Mouse (Mus musculus) cerebellum, adult 2 months (tissue): ENCODE measurements at regions not wholly inside any gene's neighbourhood (a gene's known extent, or its start where the extent isn't known, plus 50 kb on each side); places are given as distances from the start of the nearest gene placed in this dataset.
"Not testable (repeated sequence)": the region's sequence is repeated elsewhere in the genome, so short reads cannot be mapped to it uniquely, and the experiment has no call there.

Source experiments
- DNase-seq, 2 experiments: peaks; one replicate each; pipeline ENCODE4 v3.0.0; 2021
- H3K27ac ChIP-seq: fragments of 200-500 bp; 2 replicates; pipeline ENCODE4 v1.5.1; 2012; ENCODE audit warnings: low read length, control low read depth, inconsistent platforms; ENCODE audit not compliant: insufficient read depth
- H3K27me3 ChIP-seq: fragments of 200-500 bp; 2 replicates; pipeline ENCODE4 v1.6.1; 2012; ENCODE audit warnings: inconsistent platforms, mild to moderate bottlenecking, low read length, moderate library complexity; ENCODE audit not compliant: control insufficient read depth, insufficient read depth
- H3K4me1 ChIP-seq: fragments of 200-500 bp; 2 replicates; pipeline ENCODE4 v1.6.1; 2011; ENCODE audit warnings: low read length; ENCODE audit not compliant: control insufficient read depth, insufficient read depth
- H3K4me3 ChIP-seq: fragments of 200-500 bp; replicated peaks from 2 replicates; pipeline ENCODE3; 2011; ENCODE audit warnings: mild to moderate bottlenecking, low read depth, low read length, control low read depth; ENCODE audit not compliant: insufficient read depth
- CTCF ChIP-seq: fragments of 200-500 bp; IDR thresholded peaks from 2 replicates; pipeline ENCODE4 v1.5.1; 2011; ENCODE audit warnings: low read depth, mild to moderate bottlenecking, control low read depth, low read length, moderate library complexity, borderline replicate concordance; ENCODE audit not compliant: insufficient read depth
- POLR2A ChIP-seq: fragments of 200-500 bp; IDR thresholded peaks from 2 replicates; pipeline ENCODE4 v1.6.1; 2011; ENCODE audit warnings: low read length, control low read depth, borderline replicate concordance; ENCODE audit not compliant: insufficient read depth
- WGBS: fragments of 180-500 bp; shearing (Covaris S2); methylation state at CpG from one replicate; pipeline ENCODE4 v1.1.7; 2018; 5-methylcytosine and 5-hydroxymethylcytosine counted together

GRCm38 (mm10) chr10:51397016-51397415 is 83.4 kb upstream of the Gm49339 start:
- not testable (repeated sequence) for H3K27me3 ChIP-seq, H3K4me3 ChIP-seq, H3K4me1 ChIP-seq, H3K27ac ChIP-seq, DNase-seq
- WGBS, result 89% methylated on average over 3 of the region's 3 CpGs

GRCm38 (mm10) chr10:51405141-51405540 is 75.3 kb upstream of the Gm49339 start:
- no peaks in the 10 kb centered on the region for H3K4me1 ChIP-seq
- H3K27ac ChIP-seq, result no peak overlapping the region
- 4% methylated on average over 9 of the region's 9 CpGs for WGBS
- H3K27me3 ChIP-seq, result no peaks in the 10 kb centered on the region
- peak; percentile 15 to 42 for DNase-seq
- no peak overlapping the region for H3K4me3 ChIP-seq
- TF ChIP-seq CTCF (peak; percentile 49; the same call in 1 of the 2 replicates), POLR2A (no peak)

GRCm38 (mm10) chr10:51412795-51413194 is 67.6 kb upstream of the Gm49339 start:
- Histone ChIP-seq H3K27me3 (no peaks in the 10 kb centered on the region), H3K4me1 (no peaks in the 10 kb centered on the region), H3K4me3 (no peak overlapping the region), H3K27ac (no peak overlapping the region)
- TF ChIP-seq POLR2A (no peak), CTCF (no peak)
- no peak for DNase-seq

GRCm38 (mm10) chr10:51414512-51414911 is 65.9 kb upstream of the Gm49339 start:
- Histone ChIP-seq H3K27me3 (no peaks in the 10 kb centered on the region), H3K4me1 (no peaks in the 10 kb centered on the region), H3K27ac (no peak overlapping the region), H3K4me3 (no peak overlapping the region)
- DNase-seq, result no peak
- TF ChIP-seq POLR2A (no peak), CTCF (no peak)
- WGBS, result 89% methylated on average over 1 of the region's 1 CpGs

- no peak overlapping the region for H3K4me3 ChIP-seq
- no peaks in the 10 kb centered on the region for H3K27me3 ChIP-seq
- no peak for TF ChIP-seq CTCF
- no peak for TF ChIP-seq POLR2A
- no peak for DNase-seq
- H3K4me1 ChIP-seq, result no peaks in the 10 kb centered on the region
- no peak overlapping the region for H3K27ac ChIP-seq
These were observed 63.7 kb upstream of the Gm49339 start for GRCm38 (mm10) chr10:51416723-51417122.

GRCm38 (mm10) chr10:51417221-51417911 is 63.0 kb upstream of the Gm49339 start:
- WGBS, result 76% methylated on average over 3 of the region's 3 CpGs
- Histone ChIP-seq H3K4me3 (no peak overlapping the region), H3K27ac (no peak overlapping the region), H3K4me1 (no peaks in the 10 kb centered on the region), H3K27me3 (no peaks in the 10 kb centered on the region)
- TF ChIP-seq POLR2A (no peak), CTCF (no peak)
- no peak for DNase-seq

GRCm38 (mm10) chr10:51418550-51418949 is 61.9 kb upstream of the Gm49339 start:
- TF ChIP-seq CTCF (no peak), POLR2A (no peak)
- no peak overlapping the region for H3K4me3 ChIP-seq
- no peak for DNase-seq
- no peak overlapping the region for H3K27ac ChIP-seq
- WGBS, result 86% methylated on average over 1 of the region's 1 CpGs
- H3K27me3 ChIP-seq, result no peaks in the 10 kb centered on the region
- no peaks in the 10 kb centered on the region for H3K4me1 ChIP-seq

- no peaks in the 10 kb centered on the region for H3K4me1 ChIP-seq
- no peak overlapping the region for H3K4me3 ChIP-seq
- DNase-seq, result no peak
- WGBS, result 76% methylated on average over 1 of the region's 1 CpGs
- no peaks in the 10 kb centered on the region for H3K27me3 ChIP-seq
- no peak overlapping the region for H3K27ac ChIP-seq
- TF ChIP-seq POLR2A, result no peak
- no peak for TF ChIP-seq CTCF
These were observed 57.9 kb upstream of the Gm49339 start for GRCm38 (mm10) chr10:51422501-51422900.
